Mouse (Mus musculus) MEL (cell line): Measurements from ENCODE around the gene Gfy. TPM values are rescaled to one million over a fixed set of nuclear protein-coding genes. Genes with fewer than 3 reads are reported as not detected.

ENCODE experiments used
- DNase-seq: peaks from one replicate; pipeline ENCODE4 v3.0.0; 2011; ENCODE audit warnings: low read depth, low spot score
- H3K27ac ChIP-seq: 2 replicates; pipeline ENCODE4 v1.5.1; 2012; ENCODE audit warnings: low read depth, mild to moderate bottlenecking, control low read depth, low read length, moderate library complexity; ENCODE audit not compliant: control insufficient read depth
- H3K27me3 ChIP-seq, 2 experiments: fragments of 150-350 bp in 1 of 2; sonication (generic) in 1 of 2; 2 replicates each; pipeline ENCODE4 v1.6.1; 2012; ENCODE audit warnings: low read length in 2 of 2, mild to moderate bottlenecking in 2 of 2, improper control_type of control experiment in 1 of 2, moderate library complexity in 1 of 2; ENCODE audit not compliant: insufficient read depth in 2 of 2, control insufficient read depth in 1 of 2
- H3K36me3 ChIP-seq, 2 experiments: 2 replicates each; pipeline ENCODE4 v1.6.1; 2012 to 2014; ENCODE audit warnings: low read length in 2 of 2, improper control_type of control experiment in 1 of 2, inconsistent platforms in 1 of 2, mild to moderate bottlenecking in 1 of 2; ENCODE audit not compliant: insufficient read depth in 2 of 2, control insufficient read depth in 1 of 2
- H3K4me1 ChIP-seq, 2 experiments: fragments of 150-350 bp in 1 of 2; sonication (generic) in 1 of 2; 2 replicates each; pipeline ENCODE4 v1.6.1; 2012; ENCODE audit warnings: low read length in 2 of 2, improper control_type of control experiment in 1 of 2, mild to moderate bottlenecking in 1 of 2; ENCODE audit not compliant: insufficient read depth in 2 of 2, control insufficient read depth in 1 of 2
- H3K4me3 ChIP-seq, 2 experiments: fragments of 150-350 bp in 1 of 2; sonication (generic) in 1 of 2; 2 replicates each; pipeline ENCODE4 v1.5.1; 2012; ENCODE audit warnings: low read depth in 2 of 2, low read length in 2 of 2, mild to moderate bottlenecking in 2 of 2, moderate library complexity in 2 of 2, control low read depth in 1 of 2, improper control_type of control experiment in 1 of 2; ENCODE audit not compliant: control insufficient read depth in 1 of 2, insufficient read depth in 1 of 2
- H3K79me2 ChIP-seq: 2 replicates; pipeline ENCODE4 v1.6.1; 2012; ENCODE audit warnings: mild to moderate bottlenecking, low read length, moderate library complexity; ENCODE audit not compliant: control insufficient read depth, poor library complexity, insufficient read depth
- H3K9ac ChIP-seq: 2 replicates; pipeline ENCODE4 v1.6.1; 2012; ENCODE audit warnings: low read depth, mild to moderate bottlenecking, control low read depth, low read length, moderate library complexity; ENCODE audit not compliant: control insufficient read depth, poor library complexity, severe bottlenecking
- H3K9me3 ChIP-seq: fragments of 150-350 bp; sonication (generic); replicated peaks from 2 replicates; pipeline ENCODE4 v1.6.1; 2012; ENCODE audit warnings: mild to moderate bottlenecking, low read length, improper control_type of control experiment, moderate library complexity; ENCODE audit not compliant: insufficient read depth
- BHLHE40 ChIP-seq: IDR thresholded peaks from 2 replicates; pipeline ENCODE4 v1.6.1; 2012; ENCODE audit warnings: low read depth, mild to moderate bottlenecking, inconsistent platforms, low read length, improper control_type of control experiment, borderline replicate concordance
- CHD2 ChIP-seq: IDR thresholded peaks from 2 replicates; pipeline ENCODE4 v1.6.1; 2011; ENCODE audit warnings: low read length, improper control_type of control experiment
- E2F4 ChIP-seq: IDR thresholded peaks from 2 replicates; pipeline ENCODE4 v1.6.1; 2011; ENCODE audit warnings: low read depth, low read length, improper control_type of control experiment, borderline replicate concordance
- ELF1 ChIP-seq: IDR thresholded peaks from 2 replicates; pipeline ENCODE4 v1.6.1; 2014; ENCODE audit warnings: low read depth, mild to moderate bottlenecking, inconsistent platforms, low read length, improper control_type of control experiment, moderate library complexity
- ETS1 ChIP-seq: IDR thresholded peaks from 2 replicates; pipeline ENCODE4 v1.6.1; 2012; ENCODE audit warnings: low read depth, mild to moderate bottlenecking, inconsistent platforms, low read length, improper control_type of control experiment, moderate library complexity
- GABPA ChIP-seq: IDR thresholded peaks from 2 replicates; pipeline ENCODE4 v1.6.1; 2012; ENCODE audit warnings: low read depth, mild to moderate bottlenecking, inconsistent platforms, low read length, improper control_type of control experiment, moderate library complexity
- GATA1 ChIP-seq: IDR thresholded peaks from 2 replicates; pipeline ENCODE4 v1.6.1; 2011; ENCODE audit warnings: low read depth, low read length, improper control_type of control experiment
- JUND ChIP-seq: IDR thresholded peaks from 2 replicates; pipeline ENCODE4 v1.6.1; 2011; ENCODE audit warnings: low read depth, mild to moderate bottlenecking, improper control_type of control experiment, low read length
- MAX ChIP-seq: IDR thresholded peaks from 2 replicates; pipeline ENCODE4 v1.6.1; 2011; ENCODE audit warnings: low read length, improper control_type of control experiment
- MXI1 ChIP-seq: IDR thresholded peaks from 2 replicates; pipeline ENCODE4 v1.6.1; 2011; ENCODE audit warnings: mild to moderate bottlenecking, low read depth, low read length, improper control_type of control experiment
- MYB ChIP-seq: IDR thresholded peaks from 2 replicates; pipeline ENCODE4 v1.6.1; 2011; ENCODE audit warnings: mild to moderate bottlenecking, low read depth, low read length, improper control_type of control experiment
- MYC ChIP-seq: IDR thresholded peaks from 2 replicates; pipeline ENCODE4 v1.6.1; 2011; ENCODE audit warnings: low read depth, mild to moderate bottlenecking, low read length, improper control_type of control experiment, moderate library complexity
- NELFE ChIP-seq: IDR thresholded peaks from 2 replicates; pipeline ENCODE4 v1.6.1; 2011; ENCODE audit warnings: low read depth, low read length, improper control_type of control experiment
- NRF1 ChIP-seq: IDR thresholded peaks from 2 replicates; pipeline ENCODE4 v1.6.1; 2014; ENCODE audit warnings: low read depth, mild to moderate bottlenecking, inconsistent platforms, low read length, improper control_type of control experiment, moderate library complexity; ENCODE audit not compliant: poor library complexity, insufficient read depth, severe bottlenecking
- POLR2AphosphoS2 ChIP-seq: IDR thresholded peaks from 2 replicates; pipeline ENCODE4 v1.6.1; 2011; ENCODE audit warnings: low read length, improper control_type of control experiment
- POLR2AphosphoS5 ChIP-seq: IDR thresholded peaks from 2 replicates; pipeline ENCODE4 v1.6.1; 2012; ENCODE audit warnings: low read depth, borderline replicate concordance, mild to moderate bottlenecking, inconsistent platforms, low read length, moderate library complexity, mixed read lengths
- RAD21 ChIP-seq: IDR thresholded peaks from 2 replicates; pipeline ENCODE4 v1.6.1; 2011; ENCODE audit warnings: mild to moderate bottlenecking, low read depth, low read length, improper control_type of control experiment
- RCOR1 ChIP-seq: IDR thresholded peaks from 2 replicates; pipeline ENCODE4 v1.6.1; 2012; ENCODE audit warnings: low read depth, mild to moderate bottlenecking, inconsistent platforms, low read length, improper control_type of control experiment
- SIN3A ChIP-seq: IDR thresholded peaks from 2 replicates; pipeline ENCODE4 v1.6.1; 2012; ENCODE audit warnings: low read length, improper control_type of control experiment, inconsistent platforms
- TAL1 ChIP-seq: IDR thresholded peaks from 2 replicates; pipeline ENCODE4 v1.6.1; 2012; ENCODE audit warnings: mild to moderate bottlenecking, inconsistent platforms, low read length, moderate library complexity, mixed read lengths
- TBP ChIP-seq: IDR thresholded peaks from 2 replicates; pipeline ENCODE4 v1.8.0; 2011; ENCODE audit warnings: low read depth, low read length, improper control_type of control experiment
- TCF12 ChIP-seq: IDR thresholded peaks from 2 replicates; pipeline ENCODE4 v1.6.1; 2014; ENCODE audit warnings: low read depth, mild to moderate bottlenecking, inconsistent platforms, low read length, improper control_type of control experiment, moderate library complexity
- UBTF ChIP-seq: IDR thresholded peaks from 2 replicates; pipeline ENCODE4 v1.6.1; 2012; ENCODE audit warnings: low read depth, mild to moderate bottlenecking, inconsistent platforms, low read length, improper control_type of control experiment, moderate library complexity, borderline replicate concordance; ENCODE audit not compliant: insufficient read depth
- USF1 ChIP-seq: IDR thresholded peaks from 2 replicates; pipeline ENCODE4 v1.6.1; 2014; ENCODE audit warnings: low read depth, mild to moderate bottlenecking, inconsistent platforms, low read length, improper control_type of control experiment, moderate library complexity
- USF2 ChIP-seq, 2 experiments: IDR thresholded peaks; 2 replicates each; pipeline ENCODE4 v1.6.1; 2011 to 2012; ENCODE audit warnings: improper control_type of control experiment in 2 of 2, low read length in 2 of 2, borderline replicate concordance in 1 of 2, inconsistent platforms in 1 of 2, low read depth in 1 of 2, mild to moderate bottlenecking in 1 of 2; ENCODE audit not compliant: insufficient read depth in 1 of 2
- ZC3H11A ChIP-seq: IDR thresholded peaks from 2 replicates; pipeline ENCODE4 v1.6.1; 2012; ENCODE audit warnings: low read depth, mild to moderate bottlenecking, inconsistent platforms, low read length, improper control_type of control experiment
- ZKSCAN1 ChIP-seq: IDR thresholded peaks from 2 replicates; pipeline ENCODE4 v1.6.1; 2012; ENCODE audit warnings: low read depth, mild to moderate bottlenecking, inconsistent platforms, low read length, improper control_type of control experiment, moderate library complexity
- ZMIZ1 ChIP-seq: IDR thresholded peaks from 2 replicates; pipeline ENCODE4 v1.6.1; 2012; ENCODE audit warnings: low read depth, mild to moderate bottlenecking, inconsistent platforms, low read length, improper control_type of control experiment, moderate library complexity
- ZNF384 ChIP-seq: IDR thresholded peaks from 2 replicates; pipeline ENCODE4 v1.6.1; 2012; ENCODE audit warnings: low read depth, mild to moderate bottlenecking, inconsistent platforms, low read length, improper control_type of control experiment
- polyA plus RNA-seq, 2 experiments: library from polyadenylated mRNA; stranded (reverse) in 1 of 2; unstranded in 1 of 2; fragments of >175 nt in 1 of 2; fragments of >200 nt in 1 of 2; gene quantifications; 2 replicates each; pipeline versions ENCODE4 v1.2.1 to v1.2.4; 2012; ENCODE audit warnings: low replicate concordance in 2 of 2, low read depth in 1 of 2; ENCODE audit not compliant: insufficient read length in 2 of 2, insufficient read depth in 1 of 2, missing spikeins in 1 of 2
- total RNA-seq: library from RNA; depleted of rRNA; stranded (reverse); fragments of 300-350 nt; gene quantifications from 2 replicates; pipeline ENCODE4 v1.2.3, GENCODE M21; 2012; rRNA removed

Gfy gene
- total RNA-seq (not detected in 2 replicates), polyA plus RNA-seq (not detected)

GRCm38 (mm10) chr7:45179469-45179868 lies at the start of gene Gfy:
Gene Gfy (minus strand): TSS chr7:45179569.
- no peak within 1 kb of the TSS for H3K4me3 ChIP-seq
- H3K4me1 ChIP-seq, result peaks cover 0 to 5% of the 10 kb centered on the region in 2 experiments; a peak in 2 of 4 replicates

GRCm38 (mm10) chr7:45229046-45229445 lies 49.7 kb upstream of the Gfy start:
- DNase-seq, result no peak
- TF ChIP-seq TAL1 (no peak), ZC3H11A (no peak), BHLHE40 (no peak), POLR2AphosphoS5 (no peak), UBTF (no peak), E2F4 (no peak), SIN3A (no peak), ZMIZ1 (no peak), TCF12 (no peak), CHD2 (no peak), ZKSCAN1 (no peak), ELF1 (no peak), JUND (no peak), POLR2AphosphoS2 (no peak)
- H3K79me2 ChIP-seq, result no peaks in the 10 kb centered on the region
- peaks cover 4 to 5% of the 10 kb centered on the region in 2 experiments for H3K27me3 ChIP-seq
- no peak overlapping the region for H3K4me3 ChIP-seq
- no peaks in the 10 kb centered on the region; a peak in 2 of 4 replicates for H3K4me1 ChIP-seq
- H3K36me3 ChIP-seq, result 0 out of 4 replicates have a peak, but pooled peaks cover 0 to 2% of the 10 kb centered on the region in 2 experiments
- no peak overlapping the region for H3K27ac ChIP-seq
- H3K9me3 ChIP-seq, result no peaks in the 10 kb centered on the region
- H3K9ac ChIP-seq, result no peak overlapping the region

More at GRCm38 (mm10) chr7:45179469-45179868, at the start of gene Gfy:
- Histone ChIP-seq H3K9me3 (no peaks in the 10 kb centered on the region), H3K79me2 (no peaks in the 10 kb centered on the region), H3K27ac (no peak within 1 kb of the TSS), H3K27me3 (no peaks in the 10 kb centered on the region), H3K9ac (no peak within 1 kb of the TSS), H3K36me3 (peaks cover 0 to 3% of the 10 kb centered on the region in 2 experiments; a peak in 2 of 4 replicates)
- no peak for DNase-seq
- TF ChIP-seq ZKSCAN1, result no peak
- TF ChIP-seq USF1, result no peak
- no peak for TF ChIP-seq MYC
- TF ChIP-seq GATA1, result no peak
- no peak for TF ChIP-seq USF2 (IDR thresholded peaks at IDR 0.05; ENCODE audit: borderline replicate concordance in 1 of 2, insufficient read depth in 1 of 2, low read depth in 1 of 2, low read length in 2 of 2)
- no peak for TF ChIP-seq MAX
- TF ChIP-seq SIN3A, result no peak
- no peak for TF ChIP-seq GABPA
- TF ChIP-seq TBP, result no peak
- no peak for TF ChIP-seq ETS1
- no peak for TF ChIP-seq ZMIZ1
- TF ChIP-seq ELF1, result no peak
- no peak for TF ChIP-seq NELFE
- no peak for TF ChIP-seq NRF1
- no peak for TF ChIP-seq MXI1
- TF ChIP-seq MYB, result no peak
- TF ChIP-seq RCOR1, result no peak
- TF ChIP-seq RAD21, result no peak
- TF ChIP-seq ZNF384, result no peak
